Mouse (Mus musculus) heart, embryonic 14.5 days (tissue): ENCODE data around the gene Odr4. TPM values are rescaled to one million over a fixed set of nuclear protein-coding genes. Genes with fewer than 3 reads are reported as not detected.

Source experiments
- ATAC-seq: fragments of 200-750 bp; cut with Nextera tagmentation; 2 replicates; pipeline ENCODE4 v1.8.0; 2017; ENCODE audit warnings: low read depth, moderate TSS enrichment; ENCODE audit not compliant: insufficient number of reproducible peaks, insufficient read depth, low FRiP score
- H3K27ac ChIP-seq, 2 experiments: fragments of 200-500 bp in 1 of 2; fragments of 300-500 bp in 1 of 2; sonication (generic) in 1 of 2; replicated peaks in 1 of 2; 2 replicates each; pipeline ENCODE4 v1.5.1; 2012 to 2014; ENCODE audit warnings: low read depth in 2 of 2, low read length in 2 of 2, control low read depth in 1 of 2, mild to moderate bottlenecking in 1 of 2, mixed read lengths in 1 of 2; ENCODE audit not compliant: control insufficient read depth in 1 of 2, insufficient read depth in 1 of 2
- H3K27me3 ChIP-seq: fragments of 300-500 bp; sonication (generic); 2 replicates; pipeline ENCODE4 v1.6.1; 2014; ENCODE audit warnings: mild to moderate bottlenecking, low read length, control low read depth; ENCODE audit not compliant: control insufficient read depth, insufficient read depth
- H3K36me3 ChIP-seq: fragments of 300-500 bp; sonication (generic); 2 replicates; pipeline ENCODE4 v1.6.1; 2014; ENCODE audit warnings: mild to moderate bottlenecking, control low read depth, low read length, mixed read lengths; ENCODE audit not compliant: control insufficient read depth, insufficient read depth
- H3K4me1 ChIP-seq, 2 experiments: fragments of 200-500 bp in 1 of 2; fragments of 300-500 bp in 1 of 2; sonication (generic) in 1 of 2; 2 replicates each; pipeline ENCODE4 v1.6.1; 2012 to 2014; ENCODE audit warnings: low read length in 2 of 2, control low read depth in 1 of 2, mixed read lengths in 1 of 2; ENCODE audit not compliant: control insufficient read depth in 2 of 2, insufficient read depth in 2 of 2
- H3K4me2 ChIP-seq: fragments of 300-500 bp; sonication (generic); 2 replicates; pipeline ENCODE4 v1.6.1; 2014; ENCODE audit warnings: mild to moderate bottlenecking, low read length
- H3K4me3 ChIP-seq, 2 experiments: fragments of 200-500 bp in 1 of 2; fragments of 300-500 bp in 1 of 2; sonication (generic) in 1 of 2; 2 replicates each; pipeline ENCODE4 v1.5.1; 2012 to 2014; ENCODE audit warnings: low read length in 2 of 2, mild to moderate bottlenecking in 2 of 2, control low read depth in 1 of 2, low read depth in 1 of 2, moderate library complexity in 1 of 2; ENCODE audit not compliant: control insufficient read depth in 1 of 2, insufficient read depth in 1 of 2
- H3K9ac ChIP-seq: fragments of 300-500 bp; sonication (generic); 2 replicates; pipeline ENCODE4 v1.6.1; 2014; ENCODE audit warnings: mild to moderate bottlenecking, low read length
- H3K9me3 ChIP-seq: fragments of 300-500 bp; sonication (generic); 2 replicates; pipeline ENCODE4 v1.6.1; 2016; ENCODE audit warnings: low read length, control low read depth; ENCODE audit not compliant: control insufficient read depth
- WGBS: fragments of 180-500 bp; shearing (Covaris S2); extraction: QIAGEN DNeasy Blood & Tissue Kit; methylation state at CpG from one replicate; pipeline ENCODE4 v1.1.7; 2014; 5-methylcytosine and 5-hydroxymethylcytosine counted together
- polyA plus RNA-seq: library from polyadenylated mRNA; unstranded; fragments of >200 nt; fragmentation: Nextera tagmentation; extraction: Ambion mirVana; gene quantifications from 2 replicates; pipeline ENCODE4 v1.2.1, GENCODE M21; 2014

Odr4 gene
- 37.8 and 43.1 TPM in 2 replicates for polyA plus RNA-seq

DNA sequence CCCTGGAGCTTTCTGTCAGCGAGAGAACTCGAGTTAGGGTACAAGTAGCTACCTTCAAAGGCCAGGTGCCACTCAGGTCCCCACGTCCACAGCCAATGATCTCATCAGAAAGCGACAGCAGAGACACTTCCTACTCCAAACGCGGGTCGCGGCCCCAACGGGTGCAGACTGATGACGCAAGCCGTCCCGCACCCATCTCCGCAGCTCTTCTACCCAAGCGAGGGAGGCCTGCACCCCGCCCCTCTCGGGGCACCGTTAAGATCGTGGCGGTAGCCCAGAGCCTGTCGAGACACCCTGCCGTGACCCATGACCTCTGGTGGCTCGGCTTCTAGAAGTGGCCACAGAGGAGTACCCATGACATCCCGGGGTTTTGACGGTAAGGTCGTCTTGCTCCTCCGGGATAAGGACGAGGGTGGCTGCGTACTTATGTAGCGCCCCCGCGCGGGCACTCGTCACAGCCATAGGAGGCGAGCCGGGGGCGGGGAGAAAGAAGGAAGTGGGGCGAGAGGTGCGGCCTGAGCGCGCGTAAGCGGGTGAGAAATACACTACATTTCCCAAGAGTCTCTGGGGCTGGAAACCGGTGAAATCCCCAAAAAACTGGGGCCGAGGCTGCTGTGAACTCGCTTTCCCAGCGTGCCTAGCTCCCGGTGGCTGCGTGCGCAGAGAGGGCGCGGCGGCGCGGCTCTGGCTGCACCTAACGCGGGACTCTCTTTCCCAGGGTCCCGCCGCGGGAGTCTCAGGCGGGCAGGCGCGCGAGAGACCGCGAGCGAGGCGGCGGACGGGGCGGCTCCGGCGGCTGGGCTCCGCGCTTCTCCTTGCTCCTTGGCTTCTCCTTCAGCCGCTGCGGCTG is at the start of gene Odr4, which contains the start of gene Tpr:
TSS of gene Odr4 (minus strand) at position 443 of the 850 bp plus-strand sequence.
TSS of gene Tpr (plus strand) at position 201 of the 850 bp plus-strand sequence.
- ATAC-seq = peak; percentile 97
- under 1% methylated on average over 71 of the region's 76 CpGs for WGBS
- H3K9me3 ChIP-seq = no peaks in the 10 kb centered on the region
- H3K4me1 ChIP-seq = peaks cover 0 to 8% of the 10 kb centered on the region in 2 experiments; a peak in 3 of 4 replicates
- H3K4me3 ChIP-seq = peak within 1 kb of the TSS; percentile 78 to 95
- H3K36me3 ChIP-seq = peaks cover 49% of the 10 kb centered on the region
- H3K9ac ChIP-seq = peak within 1 kb of the TSS; percentile 92
- H3K27me3 ChIP-seq = no peaks in the 10 kb centered on the region
- peak within 1 kb of the TSS; percentile 80 for H3K4me2 ChIP-seq
- peak within 1 kb of the TSS; percentile 96 to 97 for H3K27ac ChIP-seq

DNA sequence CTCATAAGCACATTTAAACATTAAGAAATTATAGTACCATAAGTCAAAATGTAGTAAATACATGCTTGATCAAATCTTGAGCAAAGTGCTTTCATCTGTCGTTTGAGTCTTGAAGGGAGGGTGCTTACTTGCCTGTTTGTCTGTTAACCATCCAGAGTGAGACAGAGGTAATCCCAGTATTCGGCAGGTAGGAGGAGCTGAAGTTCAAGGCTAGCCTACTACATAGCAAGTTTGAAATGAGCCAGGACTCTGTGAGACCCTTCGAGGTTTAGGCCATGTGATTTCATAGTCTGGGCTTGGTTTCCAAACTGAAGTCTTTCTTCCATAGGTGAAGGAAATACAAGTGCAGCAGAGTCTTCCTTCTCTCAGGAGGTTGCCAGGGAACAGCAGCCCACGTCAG is 48.9 kb upstream of the Odr4 start:
- no peak for ATAC-seq
- H3K27ac ChIP-seq = no peak overlapping the region
- WGBS = 71% methylated on average over 4 of the region's 4 CpGs
- H3K9me3 ChIP-seq = no peaks in the 10 kb centered on the region
- H3K4me2 ChIP-seq = no peak overlapping the region
- H3K9ac ChIP-seq = no peak overlapping the region
- H3K4me1 ChIP-seq = no peaks in the 10 kb centered on the region
- peaks cover 93% of the 10 kb centered on the region for H3K36me3 ChIP-seq
- H3K27me3 ChIP-seq = no peaks in the 10 kb centered on the region
- no peak overlapping the region for H3K4me3 ChIP-seq

DNA sequence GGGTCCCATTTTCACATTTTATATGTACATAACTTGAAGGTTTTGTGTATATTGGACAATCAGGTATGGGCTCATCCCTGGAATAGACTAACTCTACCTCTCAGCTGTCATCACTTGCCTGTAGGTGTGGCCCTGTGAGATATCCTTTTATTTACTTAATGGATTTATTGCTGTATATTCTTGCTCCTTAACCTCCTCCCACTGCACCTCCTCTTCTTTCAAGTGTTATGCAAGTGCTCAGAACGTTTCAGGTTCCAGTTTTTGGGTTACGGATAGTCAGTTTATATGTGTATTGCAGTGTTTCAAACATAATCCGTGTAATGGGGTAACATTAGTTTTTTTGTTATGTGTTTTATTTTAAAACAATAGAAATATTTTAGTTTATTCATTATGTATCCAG is 45.8 kb upstream of the Odr4 start:
- Histone ChIP-seq H3K27ac (no peak overlapping the region), H3K4me2 (no peak overlapping the region), H3K9me3 (no peaks in the 10 kb centered on the region), H3K9ac (no peak overlapping the region), H3K27me3 (no peaks in the 10 kb centered on the region), H3K36me3 (peaks cover 91% of the 10 kb centered on the region), H3K4me3 (no peak overlapping the region), H3K4me1 (no peaks in the 10 kb centered on the region)
- no peak for ATAC-seq
- WGBS = 93% methylated on average over 3 of the region's 3 CpGs

DNA sequence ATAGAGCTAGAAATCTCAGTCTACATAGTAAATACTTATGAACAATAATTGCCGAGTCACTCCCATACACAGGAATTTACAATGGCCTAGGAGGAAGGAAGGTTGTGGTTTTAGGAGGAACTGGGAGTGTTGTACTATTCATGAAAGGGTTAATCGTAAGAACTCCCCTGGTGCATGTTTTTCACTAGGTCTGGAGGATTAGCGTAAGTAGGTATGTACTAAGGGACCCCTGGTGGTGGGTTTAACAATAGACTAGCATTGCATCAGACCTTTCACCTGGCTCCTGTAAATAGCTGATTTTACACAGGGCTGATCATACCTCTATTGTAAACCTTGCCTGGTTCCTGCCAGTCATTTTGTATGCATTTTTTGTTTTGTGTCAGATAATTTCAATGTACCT is 33.3 kb upstream of the Odr4 start:
- no peak for ATAC-seq
- Histone ChIP-seq H3K27ac (no peak overlapping the region), H3K27me3 (no peaks in the 10 kb centered on the region), H3K4me1 (no peaks in the 10 kb centered on the region), H3K9me3 (no peaks in the 10 kb centered on the region), H3K9ac (no peak overlapping the region), H3K4me2 (no peak overlapping the region), H3K4me3 (no peak overlapping the region), H3K36me3 (peaks cover 95% of the 10 kb centered on the region)
- 87% methylated on average over 3 of the region's 3 CpGs for WGBS

DNA sequence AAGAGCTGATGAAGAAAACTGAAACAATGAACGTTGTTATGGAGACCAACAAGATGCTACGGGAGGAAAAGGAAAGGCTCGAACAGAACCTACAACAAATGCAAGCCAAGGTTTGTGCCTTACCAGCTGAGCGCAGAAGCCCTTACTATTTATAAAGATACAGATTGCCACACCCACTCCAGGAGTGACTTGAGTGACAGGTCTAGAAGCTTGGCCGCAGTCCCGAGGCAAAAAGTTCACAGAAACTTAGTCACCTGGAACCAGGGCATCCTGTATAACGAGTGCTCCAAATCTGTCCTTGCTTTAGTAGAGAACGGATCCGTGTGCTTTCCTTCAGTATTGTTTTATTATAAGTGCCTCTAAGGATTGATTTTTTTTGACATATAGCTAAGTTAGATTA is 32.8 kb upstream of the Odr4 start:
- ATAC-seq = no peak
- no peak overlapping the region for H3K9ac ChIP-seq
- H3K27ac ChIP-seq = no peak overlapping the region
- H3K36me3 ChIP-seq = peaks cover 93% of the 10 kb centered on the region
- H3K4me1 ChIP-seq = no peaks in the 10 kb centered on the region
- H3K4me2 ChIP-seq = no peak overlapping the region
- H3K4me3 ChIP-seq = no peak overlapping the region
- H3K27me3 ChIP-seq = no peaks in the 10 kb centered on the region
- H3K9me3 ChIP-seq = no peaks in the 10 kb centered on the region
- WGBS = 62% methylated on average over 9 of the region's 9 CpGs

DNA sequence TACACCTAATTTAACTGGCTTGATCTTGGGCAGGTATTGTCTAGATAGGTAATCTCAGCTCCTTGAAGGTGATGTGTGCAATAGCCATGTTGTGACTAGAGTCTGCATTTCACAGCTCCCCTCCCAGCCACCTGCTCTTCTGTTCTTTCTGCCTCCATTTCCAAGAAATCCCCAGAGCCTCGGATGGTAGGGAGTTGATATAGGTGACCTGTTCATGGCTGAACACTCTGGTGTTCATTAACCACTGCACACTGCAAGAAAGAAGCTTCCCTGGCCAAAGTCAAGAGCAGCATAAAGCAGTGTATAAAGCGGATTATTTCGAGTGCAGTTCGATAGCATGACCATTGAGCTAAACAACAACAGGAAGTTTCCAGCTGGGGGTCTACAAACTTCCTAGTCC is 25.5 kb upstream of the Odr4 start:
- no peaks in the 10 kb centered on the region for H3K9me3 ChIP-seq
- WGBS = 93% methylated on average over 4 of the region's 4 CpGs
- no peak overlapping the region for H3K27ac ChIP-seq
- no peak overlapping the region for H3K4me2 ChIP-seq
- no peak for ATAC-seq
- H3K9ac ChIP-seq = no peak overlapping the region
- H3K4me3 ChIP-seq = no peak overlapping the region
- no peaks in the 10 kb centered on the region for H3K27me3 ChIP-seq
- H3K4me1 ChIP-seq = no peaks in the 10 kb centered on the region
- peaks cover 93% of the 10 kb centered on the region for H3K36me3 ChIP-seq

DNA sequence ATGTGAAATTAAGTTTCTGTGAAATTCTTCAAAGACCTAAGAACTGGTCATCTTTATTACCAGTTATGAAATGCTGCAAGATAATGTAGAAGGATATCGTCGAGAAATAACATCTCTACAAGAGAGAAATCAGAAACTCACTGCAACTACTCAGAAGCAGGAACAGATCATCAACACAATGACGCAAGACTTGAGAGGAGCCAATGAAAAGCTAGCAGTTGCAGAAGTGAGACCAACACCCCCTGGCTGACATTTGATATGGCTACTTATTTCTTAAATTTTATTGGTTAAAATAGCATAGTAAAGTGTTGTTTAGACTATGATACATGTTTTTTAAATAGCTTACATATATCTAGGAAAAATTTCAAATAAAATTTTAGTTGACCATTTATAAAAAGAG is 23.1 kb upstream of the Odr4 start:
- Histone ChIP-seq H3K9ac (no peak overlapping the region), H3K27me3 (no peaks in the 10 kb centered on the region), H3K4me1 (no peaks in the 10 kb centered on the region), H3K9me3 (no peaks in the 10 kb centered on the region), H3K27ac (no peak overlapping the region), H3K4me2 (no peak overlapping the region), H3K4me3 (no peak overlapping the region), H3K36me3 (peaks cover 92% of the 10 kb centered on the region)
- WGBS = 90% methylated on average over 3 of the region's 3 CpGs
- no peak for ATAC-seq
